Mouse (Mus musculus): ENCODE measurements at regions not wholly inside any gene's neighbourhood (a gene's known extent, or its start where the extent isn't known, plus 50 kb on each side); places are given as distances from the start of the nearest gene placed in this dataset.
A peak's percentile ranks its signal among the peaks of the same experiment; 100 is the strongest.
"Not testable (repeated sequence)": the region's sequence is repeated elsewhere in the genome, so short reads cannot be mapped to it uniquely, and the experiment has no call there.

DNA sequence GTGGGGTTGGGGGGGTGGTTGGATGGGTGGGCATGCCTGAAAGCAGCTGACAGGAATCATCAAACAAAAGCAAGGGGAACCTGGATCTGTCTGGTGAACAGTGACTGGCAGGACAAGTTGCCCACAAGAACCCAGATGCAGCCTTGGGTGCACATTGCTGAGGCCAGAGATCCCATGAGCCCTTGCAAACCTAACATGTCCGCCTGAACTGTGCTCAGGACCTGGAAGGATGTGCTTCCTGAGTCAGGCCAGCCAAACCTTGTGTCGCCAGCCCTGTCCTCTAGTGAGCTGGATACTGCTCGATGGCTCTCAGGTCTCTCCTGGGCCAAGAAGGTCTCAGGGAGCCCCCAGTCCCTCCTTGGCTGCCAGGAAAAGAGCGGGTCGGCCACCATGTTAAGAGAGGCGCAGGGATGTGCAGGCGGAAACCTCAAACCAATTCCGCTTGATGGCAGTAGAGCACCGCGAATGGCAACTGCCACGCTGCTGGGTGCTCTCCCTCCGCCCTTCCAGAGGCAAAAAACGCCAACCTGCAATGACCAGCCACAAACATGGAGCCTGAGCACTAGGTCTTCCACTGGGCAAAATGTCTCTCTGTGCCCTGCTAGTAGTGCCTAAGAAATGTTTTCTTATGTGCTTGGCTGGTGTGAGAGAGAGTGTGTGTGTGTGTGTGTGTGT is 140.2 kb downstream of the Pls3 start:
- H3K4me2 ChIP-seq (ENCODE audit: low read length); H3K4me1 ChIP-seq (ENCODE audit: control insufficient read depth, insufficient read depth, low read length); ATAC-seq; H3K9ac ChIP-seq (ENCODE audit: low read length); H3K4me3 ChIP-seq (ENCODE audit: low read depth, low read length); H3K27me3 ChIP-seq (replicated peaks; ENCODE audit: control insufficient read depth, insufficient read depth, low read length); H3K9me3 ChIP-seq (replicated peaks; ENCODE audit: control insufficient read depth, low read length); H3K36me3 ChIP-seq (ENCODE audit: control insufficient read depth, insufficient read depth, low read length); H3K27ac ChIP-seq (ENCODE audit: low read depth, low read length): not testable (repeated sequence)
- peak; percentile 9 for DNase-seq (ENCODE audit: low spot score)
- WGBS: 55% methylated on average over 11 of the region's 13 CpGs

DNA sequence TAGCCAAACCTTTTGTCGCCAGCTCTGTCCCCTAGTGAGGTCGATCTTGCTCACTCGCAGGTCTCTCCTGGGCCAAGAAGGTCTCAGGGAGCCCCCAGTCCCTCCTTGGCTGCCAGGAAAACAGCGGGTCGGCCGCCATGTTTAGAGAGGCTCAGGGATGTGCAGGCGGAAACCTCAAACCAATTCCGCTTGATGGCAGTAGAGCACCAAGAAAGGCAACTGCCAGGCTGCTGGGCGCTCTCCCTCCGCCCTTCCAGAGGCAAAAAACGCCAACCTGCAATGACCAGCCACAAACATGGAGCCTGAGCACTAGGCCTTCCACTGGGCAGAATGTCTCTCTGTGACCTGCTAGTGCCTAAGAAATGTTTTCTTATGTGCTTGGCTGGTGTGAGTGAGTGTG is 141.3 kb downstream of the Pls3 start:
- H3K4me3 ChIP-seq (ENCODE audit: low read depth, low read length): not testable (repeated sequence)

DNA sequence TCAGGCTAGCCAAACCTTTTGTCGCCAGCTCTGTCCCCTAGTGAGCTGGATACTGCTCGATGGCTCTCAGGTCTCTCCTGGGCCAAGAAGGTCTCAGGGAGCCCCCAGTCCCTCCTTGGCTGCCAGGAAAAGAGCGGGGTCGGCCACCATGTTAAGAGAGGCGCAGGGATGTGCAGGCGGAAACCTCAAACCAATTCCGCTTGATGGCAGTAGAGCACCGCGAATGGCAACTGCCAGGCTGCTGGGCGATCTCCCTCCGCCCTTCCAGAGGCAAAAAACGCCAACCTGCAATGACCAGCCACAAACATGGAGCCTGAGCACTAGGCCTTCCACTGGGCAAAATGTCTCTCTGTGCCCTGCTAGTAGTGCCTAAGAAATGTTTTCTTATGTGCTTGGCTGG is 145.2 kb downstream of the Pls3 start:
- H3K4me2 ChIP-seq (ENCODE audit: low read length); DNase-seq (ENCODE audit: low spot score); H3K9ac ChIP-seq (ENCODE audit: low read length); H3K27ac ChIP-seq (ENCODE audit: low read depth, low read length); H3K27me3 ChIP-seq (replicated peaks; ENCODE audit: control insufficient read depth, insufficient read depth, low read length); ATAC-seq; H3K9me3 ChIP-seq (replicated peaks; ENCODE audit: control insufficient read depth, low read length); H3K4me1 ChIP-seq (ENCODE audit: control insufficient read depth, insufficient read depth, low read length); H3K4me3 ChIP-seq (ENCODE audit: low read depth, low read length); H3K36me3 ChIP-seq (ENCODE audit: control insufficient read depth, insufficient read depth, low read length): not testable (repeated sequence)
- WGBS: 59% methylated on average over 12 of the region's 12 CpGs

More for the DNA sequence above, 141.3 kb downstream of the Pls3 start:
- 52% methylated on average over 11 of the region's 11 CpGs for WGBS
- not testable (repeated sequence) for H3K27me3 ChIP-seq (replicated peaks; ENCODE audit: control insufficient read depth, insufficient read depth, low read length); H3K36me3 ChIP-seq (ENCODE audit: control insufficient read depth, insufficient read depth, low read length); H3K9me3 ChIP-seq (replicated peaks; ENCODE audit: control insufficient read depth, low read length); H3K9ac ChIP-seq (ENCODE audit: low read length); H3K4me1 ChIP-seq (ENCODE audit: control insufficient read depth, insufficient read depth, low read length); H3K4me2 ChIP-seq (ENCODE audit: low read length); ATAC-seq; H3K27ac ChIP-seq (ENCODE audit: low read depth, low read length)
- peak; percentile 17 for DNase-seq (ENCODE audit: low spot score)

DNA sequence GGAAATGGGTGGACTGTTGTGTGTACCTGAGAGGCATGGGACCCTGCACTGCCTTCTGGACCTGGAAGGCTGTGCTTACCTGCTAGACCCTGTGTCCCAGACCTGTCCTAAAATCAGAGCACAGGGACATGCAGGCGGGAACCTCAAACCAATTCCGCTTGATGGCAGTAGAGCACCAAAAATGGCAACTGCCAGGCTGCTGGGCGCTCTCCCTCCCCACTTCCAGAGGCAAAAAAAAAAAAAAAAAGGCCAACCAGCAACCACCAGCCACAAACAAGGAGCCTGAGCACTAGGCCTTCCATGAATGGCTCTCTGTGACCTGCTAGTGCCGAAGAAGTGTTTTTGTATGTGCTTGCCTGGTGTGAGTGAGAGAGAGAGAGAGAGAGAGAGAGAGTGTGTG is 146.5 kb downstream of the Pls3 start:
- 43% methylated on average over 4 of the region's 4 CpGs for WGBS
- Histone ChIP-seq H3K9ac (ENCODE audit: low read length) (no peak overlapping the region), H3K4me3 (ENCODE audit: low read depth, low read length) (no peak overlapping the region), H3K9me3 (replicated peaks; ENCODE audit: control insufficient read depth, low read length) (no peaks in the 10 kb centered on the region), H3K36me3 (ENCODE audit: control insufficient read depth, insufficient read depth, low read length) (peaks cover 5% of the 10 kb centered on the region), H3K4me1 (ENCODE audit: control insufficient read depth, insufficient read depth, low read length) (no peaks in the 10 kb centered on the region), H3K4me2 (ENCODE audit: low read length) (no peak overlapping the region), H3K27ac (ENCODE audit: low read depth, low read length) (no peak overlapping the region), H3K27me3 (replicated peaks; ENCODE audit: control insufficient read depth, insufficient read depth, low read length) (no peaks in the 10 kb centered on the region)
- DNase-seq (ENCODE audit: low spot score): no peak
- ATAC-seq: no peak

DNA sequence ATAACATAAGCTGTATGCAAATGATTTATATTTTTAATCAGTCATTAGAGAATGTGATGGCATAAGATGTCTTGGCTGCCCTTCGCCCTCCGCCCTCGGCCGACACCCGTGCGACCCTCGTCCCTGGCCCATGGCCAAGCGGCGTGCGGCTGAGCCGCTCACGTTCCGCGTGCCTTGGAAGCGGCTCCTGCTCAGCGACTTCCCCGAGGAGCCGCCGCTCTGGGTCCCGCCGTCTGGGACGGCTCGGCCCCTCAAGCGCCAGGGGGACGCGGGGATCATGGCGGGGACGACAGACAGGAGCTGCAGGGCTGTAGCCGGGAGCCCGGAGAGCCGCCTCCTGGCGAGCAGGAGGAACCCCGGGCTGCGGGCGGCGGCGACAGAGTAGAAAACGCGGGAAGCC is 145.5 kb upstream of the Rab39b start:
- H3K4me2 ChIP-seq (ENCODE audit: low read length): not testable (repeated sequence)

DNA sequence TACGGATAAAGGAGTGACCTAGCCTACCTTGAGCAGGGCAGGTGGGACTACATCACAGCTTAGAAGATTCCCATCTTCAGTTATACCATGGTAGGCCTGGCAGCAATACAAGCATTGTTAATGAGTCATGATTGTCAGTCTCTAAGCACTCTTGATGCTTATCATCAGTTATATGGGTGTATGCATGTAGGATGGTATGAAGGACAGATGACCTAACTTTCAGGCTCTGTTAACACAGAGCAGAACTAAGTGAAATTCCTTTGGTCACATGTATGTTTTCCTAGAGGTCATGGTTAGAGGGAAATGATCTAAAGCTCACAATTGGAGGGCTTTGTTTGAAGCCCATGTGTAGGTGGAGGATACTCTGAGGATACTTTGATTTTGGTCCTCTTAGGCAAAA is 121.9 kb upstream of the Rab39b start:
- H3K4me2 ChIP-seq (ENCODE audit: low read length): no peak overlapping the region
- no peaks in the 10 kb centered on the region for H3K27me3 ChIP-seq (replicated peaks; ENCODE audit: control insufficient read depth, insufficient read depth, low read length)
- 31% methylated on average over 1 of the region's 1 CpGs for WGBS
- H3K27ac ChIP-seq (ENCODE audit: low read depth, low read length): no peak overlapping the region
- ATAC-seq: no peak
- H3K9me3 ChIP-seq (replicated peaks; ENCODE audit: control insufficient read depth, low read length): 0 out of 2 replicates have a peak, but pooled peaks cover 3% of the 10 kb centered on the region
- no peaks in the 10 kb centered on the region for H3K4me1 ChIP-seq (ENCODE audit: control insufficient read depth, insufficient read depth, low read length)
- H3K36me3 ChIP-seq (ENCODE audit: control insufficient read depth, insufficient read depth, low read length): no peaks in the 10 kb centered on the region
- no peak for DNase-seq (ENCODE audit: low spot score)
- H3K9ac ChIP-seq (ENCODE audit: low read length): no peak overlapping the region
- H3K4me3 ChIP-seq (ENCODE audit: low read depth, low read length): no peak overlapping the region

More for the DNA sequence above, 145.5 kb upstream of the Rab39b start:
- H3K27me3 ChIP-seq (replicated peaks; ENCODE audit: control insufficient read depth, insufficient read depth, low read length); H3K4me1 ChIP-seq (ENCODE audit: control insufficient read depth, insufficient read depth, low read length); H3K9ac ChIP-seq (ENCODE audit: low read length); H3K27ac ChIP-seq (ENCODE audit: low read depth, low read length); H3K4me3 ChIP-seq (ENCODE audit: low read depth, low read length); DNase-seq (ENCODE audit: low spot score); H3K36me3 ChIP-seq (ENCODE audit: control insufficient read depth, insufficient read depth, low read length); H3K9me3 ChIP-seq (replicated peaks; ENCODE audit: control insufficient read depth, low read length): not testable (repeated sequence)
- 63% methylated on average over 34 of the region's 39 CpGs for WGBS
- ATAC-seq: peak; percentile 54; the same call in 1 of the 2 replicates

- H3K4me3 ChIP-seq (ENCODE audit: low read depth, low read length); H3K27ac ChIP-seq (ENCODE audit: low read depth, low read length); H3K36me3 ChIP-seq (ENCODE audit: control insufficient read depth, insufficient read depth, low read length); H3K9me3 ChIP-seq (replicated peaks; ENCODE audit: control insufficient read depth, low read length); H3K4me2 ChIP-seq (ENCODE audit: low read length); H3K9ac ChIP-seq (ENCODE audit: low read length); H3K4me1 ChIP-seq (ENCODE audit: control insufficient read depth, insufficient read depth, low read length); ATAC-seq; DNase-seq (ENCODE audit: low spot score); H3K27me3 ChIP-seq (replicated peaks; ENCODE audit: control insufficient read depth, insufficient read depth, low read length): not testable (repeated sequence)
- WGBS: 95% methylated on average over 8 of the region's 8 CpGs
Measured at GRCm38 (mm10) chrX:75675271-75675670, 97.2 kb upstream of the Rab39b start.

DNA sequence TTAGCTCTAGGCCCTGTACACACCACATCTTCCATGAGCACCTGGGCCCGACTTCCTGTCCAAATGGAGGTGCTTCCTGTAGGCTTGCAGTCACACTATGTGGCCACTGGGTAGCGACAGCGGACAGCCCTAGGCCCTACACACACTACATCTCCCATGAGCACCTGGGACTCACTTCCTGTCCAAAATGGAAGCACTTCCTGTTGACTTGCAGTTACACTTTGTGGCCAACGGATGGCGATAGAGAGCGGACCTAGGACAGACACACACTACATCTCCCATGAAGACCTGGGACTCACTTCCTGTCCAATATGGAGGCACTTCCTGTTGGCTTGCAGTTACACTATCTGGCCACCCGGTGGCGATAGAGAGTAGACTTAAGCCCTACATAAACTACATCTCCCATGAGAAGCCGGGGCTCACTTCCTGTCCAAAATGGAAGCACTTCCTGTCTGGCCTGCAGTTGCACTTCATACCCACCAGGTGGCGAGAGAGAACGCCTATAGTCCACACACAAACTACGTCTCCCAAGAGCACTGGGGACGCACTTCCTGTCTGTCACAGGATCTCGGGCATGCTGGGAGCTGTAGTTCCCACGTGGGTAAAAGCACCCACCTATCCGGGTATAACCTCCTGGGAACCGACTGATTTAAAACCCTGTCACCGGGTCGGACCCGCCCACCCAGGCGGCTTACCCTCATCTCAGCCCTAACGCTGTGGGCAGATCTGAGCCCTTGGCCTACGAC is 96.1 kb upstream of the Rab39b start:
- Histone ChIP-seq H3K27ac (ENCODE audit: low read depth, low read length) (no peak overlapping the region), H3K36me3 (ENCODE audit: control insufficient read depth, insufficient read depth, low read length) (no peaks in the 10 kb centered on the region), H3K9me3 (replicated peaks; ENCODE audit: control insufficient read depth, low read length) (no peaks in the 10 kb centered on the region), H3K4me1 (ENCODE audit: control insufficient read depth, insufficient read depth, low read length) (no peaks in the 10 kb centered on the region), H3K9ac (ENCODE audit: low read length) (no peak overlapping the region), H3K4me2 (ENCODE audit: low read length) (peak overlapping the region; percentile 34; the same call in 1 of the 2 replicates), H3K27me3 (replicated peaks; ENCODE audit: control insufficient read depth, insufficient read depth, low read length) (no peaks in the 10 kb centered on the region), H3K4me3 (ENCODE audit: low read depth, low read length) (peak overlapping the region; percentile 19)
- DNase-seq (ENCODE audit: low spot score) (peak; percentile 98), ATAC-seq (peak; percentile 97)
- 17% methylated on average over 23 of the region's 23 CpGs for WGBS

DNA sequence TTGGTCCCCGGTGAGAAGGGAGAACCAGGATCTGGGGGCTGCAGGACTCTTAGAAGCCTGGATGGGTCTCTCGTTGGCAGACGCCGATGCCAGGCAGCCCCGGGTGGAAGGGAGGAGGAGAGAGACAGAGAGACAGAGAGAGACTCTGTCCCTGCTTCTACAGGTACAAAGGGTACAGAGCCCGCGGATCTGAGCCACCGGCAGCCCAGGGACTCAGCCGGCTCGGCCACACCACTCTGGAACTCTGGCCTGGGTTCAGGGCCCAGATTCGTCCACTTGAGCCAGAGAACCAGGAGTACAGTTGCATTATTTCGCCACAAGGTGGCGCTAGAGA is 95.5 kb upstream of the Rab39b start:
- WGBS: 61% methylated on average over 13 of the region's 13 CpGs
- peak overlapping the region; percentile 13 for H3K4me3 ChIP-seq (ENCODE audit: low read depth, low read length)
- H3K4me1 ChIP-seq (ENCODE audit: control insufficient read depth, insufficient read depth, low read length): no peaks in the 10 kb centered on the region
- H3K27me3 ChIP-seq (replicated peaks; ENCODE audit: control insufficient read depth, insufficient read depth, low read length): no peaks in the 10 kb centered on the region
- no peaks in the 10 kb centered on the region for H3K9me3 ChIP-seq (replicated peaks; ENCODE audit: control insufficient read depth, low read length)
- peak overlapping the region; percentile 54 for H3K9ac ChIP-seq (ENCODE audit: low read length)
- DNase-seq (ENCODE audit: low spot score) (no peak), ATAC-seq (no peak)
- peak overlapping the region; percentile 35; the same call in 1 of the 2 replicates for H3K4me2 ChIP-seq (ENCODE audit: low read length)
- H3K27ac ChIP-seq (ENCODE audit: low read depth, low read length): no peak overlapping the region
- no peaks in the 10 kb centered on the region for H3K36me3 ChIP-seq (ENCODE audit: control insufficient read depth, insufficient read depth, low read length)
